Comparison of ENCODE assay signal across 8 mouse cellular contexts in genomic region chr11:120550810-120551440, GRCm38 (mm10). TPM values are rescaled to one million over a fixed set of nuclear protein-coding genes. Genes with fewer than 3 reads are reported as not detected.
DNase-seq lines count a peak whose midpoint lies in the region; ATAC-seq and TF ChIP-seq lines count a peak whose summit lies in the region.

Gene Ppp1r27, minus strand, starts transcription at chr11:120551132.

- H3K27me3 ChIP-seq in heart, adult 2 months (ENCODE audit: control insufficient read depth, insufficient read depth, low read length), result no peaks in the 10 kb centered on the region
- H3K27me3 ChIP-seq in E14TG2a.4 (ENCODE audit: insufficient read depth, low read length), result peaks cover 33% of the 10 kb centered on the region
- no peaks in the 10 kb centered on the region for H3K27me3 ChIP-seq in liver, embryonic 13.5 days

- TF ChIP-seq EP300 in heart, adult 2 months (IDR thresholded peaks at IDR 0.05; ENCODE audit: insufficient read depth, low read depth, low read length), result no peak

- no peak for TF ChIP-seq CTCF in heart, adult 2 months (IDR thresholded peaks at IDR 0.05)
- TF ChIP-seq CTCF in E14TG2a.4 (conservative IDR thresholded peaks at IDR 0.05; ENCODE audit: low read length), result no peak

- peaks cover 14% of the 10 kb centered on the region for H3K4me1 ChIP-seq in heart, adult 2 months (ENCODE audit: control insufficient read depth, insufficient read depth, low read length)
- H3K4me1 ChIP-seq in E14TG2a.4 (replicated peaks; ENCODE audit: low read depth, low read length), result peaks cover 30% of the 10 kb centered on the region
- H3K4me1 ChIP-seq in liver, embryonic 13.5 days (replicated peaks), result peaks cover 45% of the 10 kb centered on the region

- H3K4me3 ChIP-seq in heart, adult 2 months, result peak within 1 kb of the TSS; percentile 96
- peak within 1 kb of the TSS; percentile 90 for H3K4me3 ChIP-seq in E14TG2a.4 (replicated peaks; ENCODE audit: low read length)
- peak within 1 kb of the TSS; percentile 84 for H3K4me3 ChIP-seq in liver, embryonic 13.5 days (replicated peaks)

- no peak for TF ChIP-seq POLR2A in heart, adult 2 months (IDR thresholded peaks at IDR 0.05; ENCODE audit: insufficient read depth, low read depth, low read length)

- intact Hi-C loops in heart, adult 2 months (cut with DNase I), result no loop called here

- H3K36me3 ChIP-seq in heart, adult 2 months (ENCODE audit: control insufficient read depth, insufficient read depth, low read length), result no peaks in the 10 kb centered on the region
- peaks cover 20% of the 10 kb centered on the region; the same call in 1 of the 2 replicates for H3K36me3 ChIP-seq in E14TG2a.4 (ENCODE audit: insufficient read depth, low read length)
- no peaks in the 10 kb centered on the region for H3K36me3 ChIP-seq in liver, embryonic 13.5 days

- peak within 1 kb of the TSS; percentile 79 for H3K9ac ChIP-seq in heart, adult 2 months (ENCODE audit: low read depth, low read length)
- peak within 1 kb of the TSS; percentile 97 for H3K9ac ChIP-seq in liver, embryonic 13.5 days

- 92% methylated on average over 28 of the region's 28 CpGs for WGBS in heart, adult 2 months
- WGBS in liver, embryonic 13.5 days (ENCODE audit: insufficient replicate concordance), result 89% methylated on average over 28 of the region's 28 CpGs

- H3K27ac ChIP-seq in heart, adult 2 months, result peak within 1 kb of the TSS; percentile 93
- H3K27ac ChIP-seq in liver, embryonic 13.5 days, result peak within 1 kb of the TSS; percentile 97

- H3K9me3 ChIP-seq in E14TG2a.4 (ENCODE audit: low read length), result no peaks in the 10 kb centered on the region
- no peaks in the 10 kb centered on the region for H3K9me3 ChIP-seq in liver, embryonic 13.5 days (replicated peaks)

- DNase-seq in heart, adult 2 months, result no peak
- no peak for DNase-seq in heart, adult 9 months (ENCODE audit: low spot score in 2 of 2)
- DNase-seq in gastrocnemius, adult 8-10 months (ENCODE audit: low spot score in 2 of 2), result peak; percentile 72 to 80
- DNase-seq in liver, embryonic 13.5 days, result no peak
- no peak for DNase-seq in urinary bladder, adult 2 months (ENCODE audit: low spot score)
- DNase-seq in ovary, postnatal 36 days (ENCODE audit: low spot score), result no peak
- DNase-seq in urinary bladder, postnatal 4 days (ENCODE audit: low spot score in 2 of 2), result no peak

- no peaks in the 10 kb centered on the region for H3K79me2 ChIP-seq in heart, adult 2 months (replicated peaks; ENCODE audit: control insufficient read depth, insufficient read depth, low read length)

- no peak for ATAC-seq in liver, embryonic 13.5 days (ENCODE audit: low read depth)

- H3K4me2 ChIP-seq in liver, embryonic 13.5 days, result peak within 1 kb of the TSS; percentile 97

RNA-seq across cellular contexts. Expression of gene Ppp1r27, which starts in this region (rescaled TPM):
- total RNA-seq in heart, adult 2 months (2021), result under 1 TPM in 1 of 2 experiments, not detected in 1; 0.34 TPM
- polyA plus RNA-seq in heart, adult 2 months (2012; rRNA removed), result 0.64 and 0.96 TPM in 2 replicates
- 100 to 1,000 TPM; 157 to 382 (median 178) TPM for total RNA-seq in gastrocnemius, adult 8-10 months (2022)
- 0.22 TPM in 1 of 2 replicates, not detected in the other for polyA plus RNA-seq in liver, embryonic 13.5 days (2015; fragmentation: Nextera tagmentation; extraction: Ambion mirVana)
- not detected in 2 replicates for polyA plus RNA-seq in urinary bladder, adult 2 months (2012; rRNA removed)

Comparison
In these comparisons a context has a peak if more than half of its experiments do, and no peak if none do; other contexts are left out.
1. RNA of gene Ppp1r27 (total RNA-seq): 157 to 382 TPM in gastrocnemius, adult 8-10 months; 0.34 TPM in heart, adult 2 months; every median in the first group is over 100 times any median in the second.
2. DNase-seq: peak in gastrocnemius, adult 8-10 months (2 of 2); none in heart, adult 2 months (0 of 2), heart, adult 9 months (0 of 2), liver, embryonic 13.5 days (single experiment), urinary bladder, adult 2 months (single experiment), ovary, postnatal 36 days (single experiment) and urinary bladder, postnatal 4 days (0 of 2).
3. Peak in every context shown above with its lines, with median percentiles within 50 percentile points of each other: H3K4me3 ChIP-seq.